13 mouse cellular contexts compared by ENCODE assay signal in genomic region chr19:32182471-32182870, GRCm38 (mm10).
DNase-seq lines count a peak whose midpoint lies in the region; ATAC-seq lines count a peak whose summit lies in the region.
"Had no signal": no experiment of that assay in that cellular context is flagged by ENCODE, and none has a peak within 500 bp of the region (broad histone marks: within the 10 kb centered on the region; RNA-seq: fewer than 3 reads in every experiment).

No protein-coding gene starts in this region.

- no peaks in the 10 kb centered on the region for H3K9me3 ChIP-seq in neural tube, embryonic 13.5 days
- H3K9me3 ChIP-seq in neural tube, embryonic 15.5 days (replicated peaks), result no peaks in the 10 kb centered on the region
- no peaks in the 10 kb centered on the region for H3K9me3 ChIP-seq in liver, embryonic 11.5 days (ENCODE audit: control insufficient read depth, low read length)
- H3K9me3 ChIP-seq: embryonic facial prominence, embryonic 12.5 days had no signal

- H3K36me3 ChIP-seq in neural tube, embryonic 13.5 days, result no peaks in the 10 kb centered on the region
- H3K36me3 ChIP-seq in neural tube, embryonic 15.5 days, result no peaks in the 10 kb centered on the region
- H3K36me3 ChIP-seq in liver, embryonic 11.5 days (ENCODE audit: control insufficient read depth, insufficient read depth, low read length), result no peaks in the 10 kb centered on the region
- H3K36me3 ChIP-seq: embryonic facial prominence, embryonic 12.5 days had no signal

- H3K27ac ChIP-seq in neural tube, embryonic 13.5 days (replicated peaks), result 0 out of 2 replicates have a peak overlapping the region, but pooled peaks have one; percentile 23
- H3K27ac ChIP-seq in neural tube, embryonic 15.5 days (replicated peaks), result no peak overlapping the region
- peak overlapping the region; percentile 90; the same call in 1 of the 2 replicates for H3K27ac ChIP-seq in liver, embryonic 11.5 days (ENCODE audit: low read depth, low read length)
- H3K27ac ChIP-seq: embryonic facial prominence, embryonic 12.5 days had no signal

- no peak overlapping the region for H3K4me3 ChIP-seq in neural tube, embryonic 13.5 days
- H3K4me3 ChIP-seq in neural tube, embryonic 15.5 days (replicated peaks), result no peak overlapping the region
- no peak overlapping the region for H3K4me3 ChIP-seq in liver, embryonic 11.5 days (ENCODE audit: low read depth, low read length)
- H3K4me3 ChIP-seq: embryonic facial prominence, embryonic 12.5 days had no signal

- no peak overlapping the region for H3K4me2 ChIP-seq in neural tube, embryonic 13.5 days
- H3K4me2 ChIP-seq in neural tube, embryonic 15.5 days, result no peak overlapping the region
- no peak overlapping the region for H3K4me2 ChIP-seq in liver, embryonic 11.5 days
- H3K4me2 ChIP-seq: embryonic facial prominence, embryonic 12.5 days had no signal

- 87% methylated on average over 5 of the region's 5 CpGs for WGBS in neural tube, embryonic 13.5 days
- WGBS in neural tube, embryonic 15.5 days, result 89% methylated on average over 5 of the region's 5 CpGs
- WGBS in liver, embryonic 11.5 days, result 83% methylated on average over 5 of the region's 5 CpGs

- DNase-seq in kidney, adult 18-20 months, result peak; percentile 8
- no peak for DNase-seq in kidney, postnatal 14 days
- no peak for DNase-seq in liver, embryonic 11.5 days (ENCODE audit: low spot score)
- no peak for DNase-seq in left cerebral cortex, postnatal 36 days (ENCODE audit: low spot score in 2 of 2)
- DNase-seq: adrenal gland, postnatal 25 days; cerebellum, adult 2 months; kidney, adult 8-10 months; thymus, postnatal 14 days had no signal

- no peak for ATAC-seq in neural tube, embryonic 13.5 days (ENCODE audit: low read depth)
- no peak for ATAC-seq in neural tube, embryonic 15.5 days (ENCODE audit: low FRiP score)
- ATAC-seq in liver, embryonic 11.5 days (replicated peaks; ENCODE audit: low FRiP score), result no peak
- ATAC-seq in erythroblast, adult 5-6 weeks (replicated peaks; ENCODE audit: low FRiP score, poor library complexity, severe bottlenecking), result no peak
- ATAC-seq: forebrain, embryonic 16.5 days had no signal

- intact Hi-C loops in left cerebral cortex, postnatal 36 days (cut with DNase I), result no loop called here

- no peaks in the 10 kb centered on the region for H3K4me1 ChIP-seq in neural tube, embryonic 13.5 days (replicated peaks)
- H3K4me1 ChIP-seq in neural tube, embryonic 15.5 days, result no peaks in the 10 kb centered on the region
- H3K4me1 ChIP-seq in liver, embryonic 11.5 days (replicated peaks; ENCODE audit: control insufficient read depth, insufficient read depth, low read length), result peaks cover 55% of the 10 kb centered on the region

- H3K27me3 ChIP-seq in neural tube, embryonic 13.5 days, result no peaks in the 10 kb centered on the region
- H3K27me3 ChIP-seq in neural tube, embryonic 15.5 days (replicated peaks), result no peaks in the 10 kb centered on the region
- no peaks in the 10 kb centered on the region for H3K27me3 ChIP-seq in liver, embryonic 11.5 days (replicated peaks; ENCODE audit: control insufficient read depth, insufficient read depth, low read length)
- H3K27me3 ChIP-seq: embryonic facial prominence, embryonic 12.5 days had no signal

- H3K9ac ChIP-seq in neural tube, embryonic 13.5 days, result no peak overlapping the region
- no peak overlapping the region for H3K9ac ChIP-seq in neural tube, embryonic 15.5 days (replicated peaks)
- H3K9ac ChIP-seq in liver, embryonic 11.5 days (ENCODE audit: low read depth, low read length), result no peak overlapping the region
- H3K9ac ChIP-seq: embryonic facial prominence, embryonic 12.5 days had no signal
